Mouse (Mus musculus) olfactory bulb, adult 2 months (tissue): ENCODE results near the gene Bcas3.

Experiments
- CTCF ChIP-seq: fragments of 200-500 bp; IDR thresholded peaks from 2 replicates; pipeline ENCODE4 v1.5.1; 2012; ENCODE audit warnings: low read depth, mild to moderate bottlenecking, low read length, moderate library complexity; ENCODE audit not compliant: insufficient read depth
- POLR2A ChIP-seq: fragments of 200-500 bp; IDR thresholded peaks from 2 replicates; pipeline ENCODE4 v1.6.1; 2012; ENCODE audit warnings: mild to moderate bottlenecking, low read depth, low read length, moderate library complexity; ENCODE audit not compliant: insufficient read depth

DNA sequence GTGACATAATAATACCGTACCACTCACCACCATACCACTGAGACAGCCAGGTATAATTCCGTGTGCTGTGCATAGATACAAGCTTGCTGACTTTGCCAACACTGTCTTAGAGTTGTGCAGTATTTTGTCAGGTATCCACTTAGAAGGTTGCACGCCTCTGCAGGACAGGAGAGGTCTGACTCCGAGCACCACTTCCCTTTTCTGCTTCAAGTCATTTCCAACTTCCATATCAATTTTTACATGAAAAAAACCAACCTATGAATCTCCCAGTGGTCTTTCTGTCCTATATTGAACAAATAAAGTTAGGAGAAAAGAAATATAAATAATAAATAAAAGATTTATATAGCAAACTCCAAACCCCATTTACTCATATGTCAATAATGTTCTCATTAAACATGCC lies 152.8 kb downstream of the Bcas3 start:
- TF ChIP-seq CTCF (no peak), POLR2A (no peak)
